ENCODE assay signal across 17 mouse cellular contexts in genomic region chr19:25373594-25373993, GRCm38 (mm10).
A peak's percentile ranks its signal among the peaks of the same experiment; 100 is the strongest.
DNase-seq lines count a peak whose midpoint lies in the region; ATAC-seq and TF ChIP-seq lines count a peak whose summit lies in the region.
"Had no signal": no experiment of that assay in that cellular context is flagged by ENCODE, and none has a peak within 500 bp of the region (broad histone marks: within the 10 kb centered on the region; RNA-seq: fewer than 3 reads in every experiment).

No protein-coding gene starts in this region.

- H3K36me3 ChIP-seq in intestine, postnatal 0 days (ENCODE audit: control insufficient read depth, insufficient read depth), result no peaks in the 10 kb centered on the region
- H3K36me3 ChIP-seq in intestine, embryonic 16.5 days (ENCODE audit: control insufficient read depth, insufficient read depth, low read length), result no peaks in the 10 kb centered on the region
- H3K36me3 ChIP-seq in midbrain, postnatal 0 days (ENCODE audit: insufficient read depth, low read length), result no peaks in the 10 kb centered on the region
- no peaks in the 10 kb centered on the region for H3K36me3 ChIP-seq in midbrain, embryonic 14.5 days (ENCODE audit: control insufficient read depth, insufficient read depth, low read length)
- H3K36me3 ChIP-seq: forebrain, embryonic 12.5 days; heart, embryonic 12.5 days; limb, embryonic 12.5 days had no signal

- no peak overlapping the region for H3K27ac ChIP-seq in intestine, postnatal 0 days (ENCODE audit: low read depth, low read length)
- H3K27ac ChIP-seq in intestine, embryonic 16.5 days (ENCODE audit: low read length), result no peak overlapping the region
- no peak overlapping the region for H3K27ac ChIP-seq in midbrain, postnatal 0 days (ENCODE audit: low read depth, low read length)
- no peak overlapping the region for H3K27ac ChIP-seq in midbrain, embryonic 14.5 days (replicated peaks; ENCODE audit: low read depth, low read length)
- H3K27ac ChIP-seq: forebrain, embryonic 12.5 days; limb, embryonic 12.5 days had no signal

- no peak overlapping the region for H3K9ac ChIP-seq in intestine, postnatal 0 days (ENCODE audit: low read depth, low read length)
- H3K9ac ChIP-seq in intestine, embryonic 16.5 days (ENCODE audit: low read depth, low read length), result no peak overlapping the region
- H3K9ac ChIP-seq in midbrain, postnatal 0 days (replicated peaks; ENCODE audit: low read length, poor library complexity, severe bottlenecking), result no peak overlapping the region
- no peak overlapping the region for H3K9ac ChIP-seq in midbrain, embryonic 14.5 days (replicated peaks; ENCODE audit: low read length)
- H3K9ac ChIP-seq: forebrain, embryonic 12.5 days; heart, embryonic 12.5 days; limb, embryonic 12.5 days had no signal

- no peaks in the 10 kb centered on the region for H3K9me3 ChIP-seq in intestine, postnatal 0 days (ENCODE audit: control insufficient read depth)
- H3K9me3 ChIP-seq in intestine, embryonic 16.5 days (ENCODE audit: control insufficient read depth, low read length), result no peaks in the 10 kb centered on the region
- H3K9me3 ChIP-seq in midbrain, postnatal 0 days (ENCODE audit: low read length), result no peaks in the 10 kb centered on the region
- no peaks in the 10 kb centered on the region for H3K9me3 ChIP-seq in midbrain, embryonic 14.5 days (ENCODE audit: control insufficient read depth, low read length)
- H3K9me3 ChIP-seq: forebrain, embryonic 12.5 days; heart, embryonic 12.5 days; limb, embryonic 12.5 days had no signal

- H3K4me3 ChIP-seq in intestine, postnatal 0 days (ENCODE audit: low read depth, low read length), result no peak overlapping the region
- H3K4me3 ChIP-seq in intestine, embryonic 16.5 days (ENCODE audit: low read length), result no peak overlapping the region
- no peak overlapping the region for H3K4me3 ChIP-seq in midbrain, postnatal 0 days (ENCODE audit: low read depth, low read length)
- no peak overlapping the region for H3K4me3 ChIP-seq in midbrain, embryonic 14.5 days (replicated peaks; ENCODE audit: low read depth, low read length)
- H3K4me3 ChIP-seq: forebrain, embryonic 12.5 days; heart, embryonic 12.5 days; limb, embryonic 12.5 days had no signal

- H3K27me3 ChIP-seq in intestine, postnatal 0 days (replicated peaks; ENCODE audit: control insufficient read depth, insufficient read depth, low read length), result no peaks in the 10 kb centered on the region
- H3K27me3 ChIP-seq in intestine, embryonic 16.5 days (replicated peaks; ENCODE audit: control insufficient read depth, insufficient read depth, low read length), result no peaks in the 10 kb centered on the region
- no peaks in the 10 kb centered on the region for H3K27me3 ChIP-seq in midbrain, postnatal 0 days (ENCODE audit: insufficient read depth, low read length)
- H3K27me3 ChIP-seq in midbrain, embryonic 14.5 days (ENCODE audit: control insufficient read depth, insufficient read depth, low read length), result no peaks in the 10 kb centered on the region
- H3K27me3 ChIP-seq: forebrain, embryonic 12.5 days; heart, embryonic 12.5 days; limb, embryonic 12.5 days had no signal

- H3K4me2 ChIP-seq in intestine, postnatal 0 days (replicated peaks; ENCODE audit: low read depth), result no peak overlapping the region
- H3K4me2 ChIP-seq in intestine, embryonic 16.5 days (ENCODE audit: low read depth, low read length), result no peak overlapping the region
- H3K4me2 ChIP-seq in midbrain, postnatal 0 days (ENCODE audit: low read depth, low read length, poor library complexity, severe bottlenecking), result no peak overlapping the region
- H3K4me2 ChIP-seq in midbrain, embryonic 14.5 days (ENCODE audit: low read length), result no peak overlapping the region
- H3K4me2 ChIP-seq: forebrain, embryonic 12.5 days; heart, embryonic 12.5 days; limb, embryonic 12.5 days had no signal

- 65% methylated on average over 3 of the region's 3 CpGs for WGBS in intestine, postnatal 0 days
- 54% methylated on average over 3 of the region's 3 CpGs for WGBS in intestine, embryonic 16.5 days
- 74% methylated on average over 3 of the region's 3 CpGs for WGBS in midbrain, postnatal 0 days
- WGBS in midbrain, embryonic 14.5 days, result 64% methylated on average over 3 of the region's 3 CpGs

- TF ChIP-seq CTCF in intestine, postnatal 0 days (IDR thresholded peaks at IDR 0.05; ENCODE audit: low read depth), result peak; percentile 60
- TF ChIP-seq CTCF in midbrain, postnatal 0 days (IDR thresholded peaks at IDR 0.05), result peak; percentile 55

- no peak for DNase-seq in midbrain, postnatal 0 days (ENCODE audit: low spot score)
- DNase-seq in midbrain, embryonic 14.5 days, result no peak
- DNase-seq in ZHBTc4 (ENCODE audit: low read depth, low spot score), result peak; percentile 45
- DNase-seq in adrenal gland, postnatal 4 days (ENCODE audit: low spot score in 2 of 2), result no peak
- DNase-seq in layer of hippocampus, adult 9-10 months (ENCODE audit: low spot score), result no peak
- DNase-seq: adrenal gland, postnatal 25 days; cerebellum, adult 11 months; gastrocnemius, postnatal 10 days; kidney, postnatal 10 days; lung, postnatal 14 days; right cerebral cortex, adult 18-20 months; thymus, adult 2 months had no signal

- ATAC-seq in intestine, postnatal 0 days, result no peak
- ATAC-seq in intestine, embryonic 16.5 days, result no peak
- no peak for ATAC-seq in midbrain, postnatal 0 days (ENCODE audit: low FRiP score)
- no peak for ATAC-seq in midbrain, embryonic 14.5 days (ENCODE audit: low FRiP score, low TSS enrichment)

- no peaks in the 10 kb centered on the region for H3K4me1 ChIP-seq in intestine, postnatal 0 days (replicated peaks; ENCODE audit: control insufficient read depth, insufficient read depth, low read length)
- peaks cover 9% of the 10 kb centered on the region; the same call in 1 of the 2 replicates for H3K4me1 ChIP-seq in intestine, embryonic 16.5 days (ENCODE audit: control insufficient read depth, insufficient read depth, low read length)
- H3K4me1 ChIP-seq in midbrain, postnatal 0 days (ENCODE audit: insufficient read depth, low read length), result peaks cover 4% of the 10 kb centered on the region
- H3K4me1 ChIP-seq in midbrain, embryonic 14.5 days (ENCODE audit: control insufficient read depth, insufficient read depth, low read length), result peaks cover 10% of the 10 kb centered on the region
